Mouse (Mus musculus) c-Kit-positive CD71-positive TER-119-positive erythroid progenitor cells, embryonic 14.5 days (primary cell): ENCODE measurements around the gene Ncoa7.
A peak's percentile ranks its signal among the peaks of the same experiment; 100 is the strongest.
"Not testable (repeated sequence)": the region's sequence is repeated elsewhere in the genome, so short reads cannot be mapped to it uniquely, and the experiment has no call there.

ENCODE experiments used
- DNase-seq: peaks from one replicate; pipeline ENCODE4 v3.0.0-alpha.2; 2013; ENCODE audit warnings: low spot score

The Ncoa7 gene

GRCm38 (mm10) chr10:30787684-30788339, 15.3 kb downstream of the Ncoa7 start:
- no peak for DNase-seq

- no peak for DNase-seq
Measured at GRCm38 (mm10) chr10:30786103-30786754, 16.9 kb downstream of the Ncoa7 start.

- not testable (repeated sequence) for DNase-seq
Measured at GRCm38 (mm10) chr10:30780921-30781320, 22.2 kb downstream of the Ncoa7 start.

GRCm38 (mm10) chr10:30778240-30778639, 24.9 kb downstream of the Ncoa7 start:
- no peak for DNase-seq

- DNase-seq, result no peak
Measured at GRCm38 (mm10) chr10:30775987-30776386, 27.1 kb downstream of the Ncoa7 start.

GRCm38 (mm10) chr10:30775568-30775967, 27.6 kb downstream of the Ncoa7 start:
- no peak for DNase-seq

- no peak for DNase-seq
Measured at GRCm38 (mm10) chr10:30774396-30774795, 28.7 kb downstream of the Ncoa7 start.

GRCm38 (mm10) chr10:30773181-30773580, 29.9 kb downstream of the Ncoa7 start:
- DNase-seq, result no peak

- no peak for DNase-seq
Measured at GRCm38 (mm10) chr10:30771417-30772158, 31.5 kb downstream of the Ncoa7 start.

GRCm38 (mm10) chr10:30768820-30769219, 34.3 kb downstream of the Ncoa7 start:
- DNase-seq, result no peak

- DNase-seq, result no peak
Measured at GRCm38 (mm10) chr10:30768250-30768649, 34.9 kb downstream of the Ncoa7 start.

- peak; percentile 94 for DNase-seq
Measured at GRCm38 (mm10) chr10:30763179-30763770, 39.9 kb downstream of the Ncoa7 start.

- no peak for DNase-seq
Measured at GRCm38 (mm10) chr10:30762284-30762964, 40.7 kb downstream of the Ncoa7 start.

- DNase-seq, result no peak
Measured at GRCm38 (mm10) chr10:30759360-30760147, 43.6 kb downstream of the Ncoa7 start.

- DNase-seq, result no peak
Measured at GRCm38 (mm10) chr10:30756064-30756463, 47.1 kb downstream of the Ncoa7 start.

- DNase-seq, result peak; percentile 63
Measured at GRCm38 (mm10) chr10:30754825-30755457, 48.2 kb downstream of the Ncoa7 start.

- DNase-seq, result no peak
Measured at GRCm38 (mm10) chr10:30754082-30754481, 49.0 kb downstream of the Ncoa7 start.

- no peak for DNase-seq
Measured at GRCm38 (mm10) chr10:30752485-30752884, 50.6 kb downstream of the Ncoa7 start.

- DNase-seq, result no peak
Measured at GRCm38 (mm10) chr10:30751586-30751985, 51.5 kb downstream of the Ncoa7 start.

- DNase-seq, result peak; percentile 88
Measured at GRCm38 (mm10) chr10:30749807-30750206, 53.3 kb downstream of the Ncoa7 start.
